Mouse (Mus musculus): ENCODE measurements around the gene Ggn.

- TF ChIP-seq CTCF (IDR thresholded peaks at IDR 0.05; ENCODE audit: low read depth) (no peak), EP300 (IDR thresholded peaks at IDR 0.05; ENCODE audit: low read depth) (no peak)
Observed at GRCm38 (mm10) chr7:29170066-29170754, at the start of gene Ggn, which contains the start of gene Spred3.

All from liver, embryonic 14.5 days (tissue).